Mouse (Mus musculus): ENCODE data around the gene Snapin.
A peak's percentile ranks its signal among the peaks of the same experiment; 100 is the strongest.

The Snapin gene

GRCm38 (mm10) chr3:90505216-90505615 lies 14.4 kb upstream of the Snapin start:
- DNase-seq (ENCODE audit: low read depth), result no peak

GRCm38 (mm10) chr3:90503444-90503843 lies 12.6 kb upstream of the Snapin start:
- no peak for DNase-seq (ENCODE audit: low read depth)

GRCm38 (mm10) chr3:90497597-90497996 lies 6.8 kb upstream of the Snapin start:
- DNase-seq (ENCODE audit: low read depth), result no peak

- no peak for DNase-seq (ENCODE audit: low read depth)
These were observed 5.2 kb upstream of the Snapin start for GRCm38 (mm10) chr3:90495850-90496525.

GRCm38 (mm10) chr3:90493831-90494540 lies 3.2 kb upstream of the Snapin start:
- DNase-seq (ENCODE audit: low read depth), result no peak

GRCm38 (mm10) chr3:90491350-90491749 lies 517 bp upstream of the Snapin start:
- peak; percentile 68 for DNase-seq (ENCODE audit: low read depth)

- peak; percentile 69 for DNase-seq (ENCODE audit: low read depth)
These were observed 2.3 kb downstream of the Snapin start for GRCm38 (mm10) chr3:90488576-90488975.

GRCm38 (mm10) chr3:90486998-90487397 lies 3.8 kb downstream of the Snapin start:
- DNase-seq (ENCODE audit: low read depth), result peak; percentile 36

GRCm38 (mm10) chr3:90475831-90476611 lies 14.8 kb downstream of the Snapin start, which contains the start of gene Ilf2:
TSS of gene Ilf2 (plus strand) at chr3:90476126.
- DNase-seq (ENCODE audit: low read depth), result peak; percentile 98

GRCm38 (mm10) chr3:90475151-90475830 lies 15.5 kb downstream of the Snapin start:
- peak; percentile 45 for DNase-seq (ENCODE audit: low read depth)

GRCm38 (mm10) chr3:90472213-90472612 lies 18.6 kb downstream of the Snapin start:
- peak; percentile 68 for DNase-seq (ENCODE audit: low read depth)

- DNase-seq (ENCODE audit: low read depth), result no peak
These were observed 23.1 kb downstream of the Snapin start for GRCm38 (mm10) chr3:90467618-90468300.

- peak; percentile 89 for DNase-seq (ENCODE audit: low read depth)
These were observed 24.5 kb downstream of the Snapin start for GRCm38 (mm10) chr3:90466311-90466766.

GRCm38 (mm10) chr3:90465686-90466310 lies 25.0 kb downstream of the Snapin start, which contains the start of gene Npr1:
TSS of gene Npr1 (minus strand) at chr3:90465866.
- no peak for DNase-seq (ENCODE audit: low read depth)

- no peak for DNase-seq (ENCODE audit: low read depth)
These were observed 25.6 kb downstream of the Snapin start for GRCm38 (mm10) chr3:90465081-90465685.

- no peak for DNase-seq (ENCODE audit: low read depth)
These were observed 26.2 kb downstream of the Snapin start for GRCm38 (mm10) chr3:90464552-90465080.

- no peak for DNase-seq (ENCODE audit: low read depth)
These were observed 28.3 kb downstream of the Snapin start for GRCm38 (mm10) chr3:90462579-90462978.

GRCm38 (mm10) chr3:90461935-90462334 lies 28.9 kb downstream of the Snapin start:
- DNase-seq (ENCODE audit: low read depth), result no peak

GRCm38 (mm10) chr3:90460315-90460714 lies 30.5 kb downstream of the Snapin start:
- no peak for DNase-seq (ENCODE audit: low read depth)

- no peak for DNase-seq (ENCODE audit: low read depth)
These were observed 31.1 kb downstream of the Snapin start for GRCm38 (mm10) chr3:90459727-90460126.
